Mouse (Mus musculus) spleen, postnatal 36 days (tissue): ENCODE data around the gene Tusc2.
A peak's percentile ranks its signal among the peaks of the same experiment; 100 is the strongest.
"Not testable (repeated sequence)": the region's sequence is repeated elsewhere in the genome, so short reads cannot be mapped to it uniquely, and the experiment has no call there.

Experiments
- DNase-seq, 2 experiments: peaks; one replicate each; pipeline ENCODE4 v3.0.0; 2022; ENCODE audit warnings: low spot score in 2 of 2, mixed read lengths in 1 of 2

Tusc2 gene

GRCm38 (mm10) chr9:107568331-107569261, 5.5 kb downstream of the Tusc2 start:
- peak; percentile 84 to 89 for DNase-seq

GRCm38 (mm10) chr9:107569270-107569669, 6.2 kb downstream of the Tusc2 start:
- no peak for DNase-seq

GRCm38 (mm10) chr9:107570016-107570415, 7.0 kb downstream of the Tusc2 start:
- DNase-seq, result no peak

GRCm38 (mm10) chr9:107570845-107571244, 7.8 kb downstream of the Tusc2 start:
- no peak for DNase-seq

GRCm38 (mm10) chr9:107571534-107572326, 8.7 kb downstream of the Tusc2 start:
- no peak for DNase-seq

GRCm38 (mm10) chr9:107572327-107572662, 9.2 kb downstream of the Tusc2 start:
- no peak for DNase-seq

- DNase-seq, result not testable (repeated sequence)
Observed at GRCm38 (mm10) chr9:107573774-107574173, 10.7 kb downstream of the Tusc2 start.

GRCm38 (mm10) chr9:107575579-107576356, 12.7 kb downstream of the Tusc2 start:
- no peak for DNase-seq

- DNase-seq, result peak; percentile 50 to 64
Observed at GRCm38 (mm10) chr9:107576357-107577107, 13.5 kb downstream of the Tusc2 start, which contains the start of gene Hyal1. Gene Hyal1, plus strand, starts transcription at chr9:107576927.

GRCm38 (mm10) chr9:107577871-107578270, 14.8 kb downstream of the Tusc2 start:
- no peak for DNase-seq

GRCm38 (mm10) chr9:107578587-107578986, 15.5 kb downstream of the Tusc2 start, which contains the start of gene Naa80:
Gene Naa80, plus strand, starts transcription at chr9:107578887.
- DNase-seq, result no peak

- no peak for DNase-seq
Observed at GRCm38 (mm10) chr9:107579023-107579900, 16.2 kb downstream of the Tusc2 start.

- DNase-seq, result peak; percentile 85 to 89
Observed at GRCm38 (mm10) chr9:107580501-107581317, 17.7 kb downstream of the Tusc2 start, which contains the start of gene Hyal3. Gene Hyal3, plus strand, starts transcription at chr9:107580818.

- DNase-seq, result no peak
Observed at GRCm38 (mm10) chr9:107581584-107581983, 18.5 kb downstream of the Tusc2 start.

GRCm38 (mm10) chr9:107582509-107583062, 19.5 kb downstream of the Tusc2 start:
- DNase-seq, result no peak

GRCm38 (mm10) chr9:107583174-107583573, 20.1 kb downstream of the Tusc2 start:
- DNase-seq, result no peak

- DNase-seq, result no peak
Observed at GRCm38 (mm10) chr9:107586504-107586903, 23.4 kb downstream of the Tusc2 start.

GRCm38 (mm10) chr9:107586974-107587832, 24.1 kb downstream of the Tusc2 start, which contains the start of gene Ifrd2:
Gene Ifrd2, plus strand, starts transcription at chr9:107587642.
- DNase-seq, result peak; percentile 99
